Mouse (Mus musculus): Measurements from ENCODE around the gene Wnt5b. TPM values are rescaled to one million over a fixed set of nuclear protein-coding genes. Genes with fewer than 3 reads are reported as not detected.

The Wnt5b gene
- polyA plus RNA-seq, 1 experiment from 2014 or later = 0.18 TPM

DNA sequence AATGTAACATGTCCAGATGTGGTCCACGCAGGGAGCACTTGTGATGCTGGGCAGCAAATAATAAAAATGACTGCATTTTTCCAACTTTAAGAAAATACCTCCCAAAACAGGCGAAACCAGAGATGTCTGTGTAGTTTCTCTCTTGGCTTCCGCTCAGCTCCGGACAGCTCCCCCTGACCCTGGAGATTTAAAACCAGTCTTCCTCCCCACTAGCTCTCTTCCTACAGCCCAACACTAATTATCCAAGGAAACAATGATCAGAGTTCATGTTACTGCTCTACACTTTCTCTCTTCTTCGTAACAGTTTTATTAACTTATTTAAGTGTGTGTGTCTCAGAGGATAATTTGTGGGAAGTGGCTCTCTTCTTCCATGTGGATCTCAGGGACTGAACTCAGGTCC is 83.8 kb downstream of the Wnt5b start:
- no peak for ATAC-seq (ENCODE audit: low read depth)
- no peak overlapping the region for H3K4me3 ChIP-seq (ENCODE audit: low read depth, low read length)
- H3K27me3 ChIP-seq (ENCODE audit: control insufficient read depth, insufficient read depth, low read depth, low read length) = no peaks in the 10 kb centered on the region; the same call in 1 of the 2 replicates
- 68% methylated on average over 5 of the region's 5 CpGs for WGBS (ENCODE audit: insufficient replicate concordance)
- H3K4me1 ChIP-seq (ENCODE audit: control insufficient read depth, low read depth, low read length) = no peaks in the 10 kb centered on the region
- no peak overlapping the region for H3K27ac ChIP-seq (ENCODE audit: low read length)
- H3K9me3 ChIP-seq (replicated peaks; ENCODE audit: control insufficient read depth, low read length) = no peaks in the 10 kb centered on the region
- H3K4me2 ChIP-seq (ENCODE audit: low read depth, low read length) = no peak overlapping the region
- no peak overlapping the region for H3K9ac ChIP-seq (ENCODE audit: low read depth, low read length)
- no peaks in the 10 kb centered on the region for H3K36me3 ChIP-seq (ENCODE audit: control insufficient read depth, insufficient read depth)

DNA sequence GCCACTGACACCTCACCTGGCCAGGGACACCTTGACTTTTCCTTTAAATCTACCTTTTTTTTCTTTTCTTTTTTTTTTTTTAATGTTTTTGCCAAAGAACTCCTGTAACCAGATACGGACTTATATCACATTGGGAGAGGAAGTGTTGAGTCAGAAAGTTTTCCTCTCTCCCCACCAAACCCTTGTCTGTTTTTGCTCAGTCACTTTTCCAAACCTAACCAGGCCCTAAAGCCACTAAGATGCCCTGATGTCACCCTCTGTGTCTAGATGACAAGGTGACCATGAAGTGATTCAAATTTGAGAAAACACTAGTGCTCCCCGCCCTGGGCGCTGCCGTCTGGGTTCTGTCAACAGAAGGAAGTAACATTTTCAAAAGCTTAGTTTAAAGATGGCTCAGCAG is 85.1 kb downstream of the Wnt5b start:
- WGBS (ENCODE audit: insufficient replicate concordance) = 47% methylated on average over 4 of the region's 4 CpGs
- no peaks in the 10 kb centered on the region; the same call in 1 of the 2 replicates for H3K27me3 ChIP-seq (ENCODE audit: control insufficient read depth, insufficient read depth, low read depth, low read length)
- no peak overlapping the region for H3K27ac ChIP-seq (ENCODE audit: low read length)
- H3K4me3 ChIP-seq (ENCODE audit: low read depth, low read length) = no peak overlapping the region
- H3K36me3 ChIP-seq (ENCODE audit: control insufficient read depth, insufficient read depth) = no peaks in the 10 kb centered on the region
- H3K9me3 ChIP-seq (replicated peaks; ENCODE audit: control insufficient read depth, low read length) = no peaks in the 10 kb centered on the region
- H3K4me2 ChIP-seq (ENCODE audit: low read depth, low read length) = no peak overlapping the region
- no peak overlapping the region for H3K9ac ChIP-seq (ENCODE audit: low read depth, low read length)
- ATAC-seq (ENCODE audit: low read depth) = no peak
- no peaks in the 10 kb centered on the region for H3K4me1 ChIP-seq (ENCODE audit: control insufficient read depth, low read depth, low read length)

DNA sequence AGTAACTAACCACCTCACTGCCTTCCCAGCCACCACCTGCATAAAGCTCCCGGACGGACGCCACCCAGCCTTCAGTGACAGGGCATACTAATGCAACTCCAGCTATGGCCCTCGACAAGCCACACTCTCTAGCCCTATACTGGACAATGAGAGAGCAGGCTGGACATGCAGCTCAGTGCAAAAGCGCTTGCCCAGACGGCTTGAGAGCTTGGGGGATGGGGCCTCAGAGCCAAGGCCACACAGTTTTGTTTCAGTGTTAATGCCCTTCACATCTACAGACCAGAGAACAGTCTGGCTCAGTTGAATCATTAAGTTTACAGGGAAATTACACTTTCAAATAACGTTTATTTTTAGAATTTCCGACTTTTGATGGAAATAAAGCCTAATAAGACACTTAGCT is 86.0 kb downstream of the Wnt5b start:
- Histone ChIP-seq H3K36me3 (ENCODE audit: control insufficient read depth, insufficient read depth) (no peaks in the 10 kb centered on the region), H3K4me1 (ENCODE audit: control insufficient read depth, low read depth, low read length) (no peaks in the 10 kb centered on the region), H3K9ac (ENCODE audit: low read depth, low read length) (no peak overlapping the region), H3K4me2 (ENCODE audit: low read depth, low read length) (no peak overlapping the region), H3K27me3 (ENCODE audit: control insufficient read depth, insufficient read depth, low read depth, low read length) (no peaks in the 10 kb centered on the region; the same call in none of the 2 replicates), H3K4me3 (ENCODE audit: low read depth, low read length) (no peak overlapping the region), H3K27ac (ENCODE audit: low read length) (no peak overlapping the region), H3K9me3 (replicated peaks; ENCODE audit: control insufficient read depth, low read length) (no peaks in the 10 kb centered on the region)
- 51% methylated on average over 8 of the region's 8 CpGs for WGBS (ENCODE audit: insufficient replicate concordance)
- ATAC-seq (ENCODE audit: low read depth) = no peak

DNA sequence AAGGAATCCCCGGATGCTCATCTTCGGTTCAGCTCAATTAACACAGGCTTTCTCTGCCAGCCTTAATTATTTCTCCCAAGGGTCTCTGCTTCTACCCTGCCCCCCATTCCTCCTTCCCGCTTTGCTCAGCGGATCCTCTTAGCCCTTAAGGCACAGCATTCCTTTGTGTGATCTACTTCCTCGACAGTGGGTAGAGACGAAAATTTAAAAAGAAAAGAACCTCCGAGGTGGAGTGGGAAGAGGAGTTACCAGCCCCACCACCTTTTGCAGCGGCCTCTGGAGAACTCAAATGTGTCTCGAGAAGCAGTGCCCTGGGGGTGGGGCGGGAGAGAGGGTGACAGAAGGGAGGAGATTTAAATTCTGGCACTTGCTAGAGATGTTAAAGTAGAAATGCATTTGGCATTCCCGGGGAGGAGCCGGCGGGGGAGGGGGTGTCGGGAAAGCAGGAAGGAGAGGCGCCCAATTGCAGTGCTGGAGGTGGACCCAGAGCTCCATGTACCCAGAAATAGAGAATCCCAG is 92.1 kb downstream of the Wnt5b start:
- peak overlapping the region; percentile 23; the same call in 1 of the 2 replicates for H3K4me2 ChIP-seq (ENCODE audit: low read depth, low read length)
- peaks cover 52% of the 10 kb centered on the region for H3K27me3 ChIP-seq (ENCODE audit: control insufficient read depth, insufficient read depth, low read depth, low read length)
- H3K36me3 ChIP-seq (ENCODE audit: control insufficient read depth, insufficient read depth) = no peaks in the 10 kb centered on the region
- no peaks in the 10 kb centered on the region for H3K9me3 ChIP-seq (replicated peaks; ENCODE audit: control insufficient read depth, low read length)
- WGBS (ENCODE audit: insufficient replicate concordance) = 4% methylated on average over 15 of the region's 15 CpGs
- no peak overlapping the region for H3K4me3 ChIP-seq (ENCODE audit: low read depth, low read length)
- no peak overlapping the region for H3K27ac ChIP-seq (ENCODE audit: low read length)
- peaks cover 5% of the 10 kb centered on the region for H3K4me1 ChIP-seq (ENCODE audit: control insufficient read depth, low read depth, low read length)
- ATAC-seq (ENCODE audit: low read depth) = no peak
- H3K9ac ChIP-seq (ENCODE audit: low read depth, low read length) = no peak overlapping the region

DNA sequence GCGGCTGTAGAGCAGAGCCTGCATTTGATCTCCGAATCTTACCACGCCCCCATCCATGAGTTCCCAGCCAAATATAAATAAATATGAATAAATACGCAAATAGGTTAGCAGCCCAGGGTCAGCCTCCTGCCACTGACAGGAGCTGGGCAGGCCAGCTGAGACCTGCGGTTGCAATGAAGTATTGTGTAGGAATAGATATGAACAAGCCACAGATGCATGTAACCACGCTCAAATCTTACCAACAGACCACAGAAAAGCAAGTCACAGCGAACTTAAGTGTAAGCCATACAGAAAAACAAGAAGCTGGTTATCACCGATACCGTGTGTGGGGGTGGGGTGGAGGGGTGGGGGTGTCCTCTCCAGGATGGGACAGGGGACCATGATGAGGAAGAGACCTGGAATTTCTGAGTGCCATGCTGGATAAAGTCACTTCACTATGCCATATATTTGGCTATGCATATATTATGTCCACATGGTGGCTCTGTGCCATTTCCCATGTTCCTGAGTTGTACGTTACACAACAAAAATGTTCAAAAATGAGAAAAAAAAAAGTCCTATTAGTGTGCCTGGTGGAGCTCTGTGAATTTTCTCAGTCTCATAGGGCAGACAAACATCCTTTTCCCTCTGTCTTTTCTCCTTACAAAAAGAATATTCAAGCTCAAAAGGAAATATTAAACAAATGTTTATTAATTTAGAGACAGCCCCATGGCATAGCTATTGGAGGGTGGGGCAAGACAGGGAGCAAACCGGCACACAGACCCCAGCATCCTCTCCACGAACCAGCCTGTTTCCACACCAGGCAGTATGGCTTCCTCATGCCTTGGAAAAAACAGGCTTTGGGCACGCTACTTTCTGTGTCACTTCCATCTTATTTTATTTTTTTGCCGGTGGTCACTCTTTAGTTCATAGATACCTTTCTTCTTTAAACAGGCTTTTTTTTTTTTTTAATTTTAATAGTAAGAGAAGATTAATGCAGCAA is 92.9 kb downstream of the Wnt5b start:
- H3K4me3 ChIP-seq (ENCODE audit: low read depth, low read length) = no peak overlapping the region
- H3K9ac ChIP-seq (ENCODE audit: low read depth, low read length) = no peak overlapping the region

DNA sequence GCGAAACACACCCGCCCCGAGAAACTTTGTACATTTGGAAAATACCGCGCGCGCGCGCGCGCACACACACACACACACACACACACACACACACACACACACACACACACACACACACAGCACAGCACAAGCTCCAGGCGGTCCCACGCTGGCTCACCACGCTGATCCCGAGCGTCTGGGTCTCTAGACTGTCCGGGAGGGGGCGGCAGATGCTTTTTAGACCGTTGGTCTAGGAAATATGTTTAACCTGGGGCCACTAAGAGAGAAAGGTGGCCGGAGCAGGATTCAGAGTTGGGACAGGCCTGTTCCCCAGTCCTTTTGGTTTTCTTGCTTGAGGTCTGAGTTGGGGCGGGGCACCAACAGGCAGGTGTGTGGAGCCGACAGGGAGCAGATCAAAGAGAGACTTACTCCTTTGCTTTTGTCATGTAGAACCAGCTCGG is 95.1 kb downstream of the Wnt5b start:
- peak; percentile 52 for ATAC-seq (ENCODE audit: low read depth)
- no peak overlapping the region for H3K27ac ChIP-seq (ENCODE audit: low read length)
- H3K4me3 ChIP-seq (ENCODE audit: low read depth, low read length) = peak overlapping the region; percentile 40
- H3K4me1 ChIP-seq (ENCODE audit: control insufficient read depth, low read depth, low read length) = peaks cover 5% of the 10 kb centered on the region
- H3K9ac ChIP-seq (ENCODE audit: low read depth, low read length) = no peak overlapping the region
- no peaks in the 10 kb centered on the region for H3K36me3 ChIP-seq (ENCODE audit: control insufficient read depth, insufficient read depth)
- no peaks in the 10 kb centered on the region for H3K9me3 ChIP-seq (replicated peaks; ENCODE audit: control insufficient read depth, low read length)
- 3% methylated on average over 23 of the region's 23 CpGs for WGBS (ENCODE audit: insufficient replicate concordance)
- H3K4me2 ChIP-seq (ENCODE audit: low read depth, low read length) = peak overlapping the region; percentile 59
- peaks cover 52% of the 10 kb centered on the region for H3K27me3 ChIP-seq (ENCODE audit: control insufficient read depth, insufficient read depth, low read depth, low read length)

More for the DNA sequence above, 92.9 kb downstream of the Wnt5b start:
- no peaks in the 10 kb centered on the region for H3K9me3 ChIP-seq (replicated peaks; ENCODE audit: control insufficient read depth, low read length)
- H3K27me3 ChIP-seq (ENCODE audit: control insufficient read depth, insufficient read depth, low read depth, low read length) = peaks cover 52% of the 10 kb centered on the region
- no peaks in the 10 kb centered on the region for H3K36me3 ChIP-seq (ENCODE audit: control insufficient read depth, insufficient read depth)
- no peak for ATAC-seq (ENCODE audit: low read depth)
- 13% methylated on average over 14 of the region's 14 CpGs for WGBS (ENCODE audit: insufficient replicate concordance)
- no peak overlapping the region for H3K4me2 ChIP-seq (ENCODE audit: low read depth, low read length)
- H3K4me1 ChIP-seq (ENCODE audit: control insufficient read depth, low read depth, low read length) = peaks cover 5% of the 10 kb centered on the region
- H3K27ac ChIP-seq (ENCODE audit: low read length) = no peak overlapping the region

DNA sequence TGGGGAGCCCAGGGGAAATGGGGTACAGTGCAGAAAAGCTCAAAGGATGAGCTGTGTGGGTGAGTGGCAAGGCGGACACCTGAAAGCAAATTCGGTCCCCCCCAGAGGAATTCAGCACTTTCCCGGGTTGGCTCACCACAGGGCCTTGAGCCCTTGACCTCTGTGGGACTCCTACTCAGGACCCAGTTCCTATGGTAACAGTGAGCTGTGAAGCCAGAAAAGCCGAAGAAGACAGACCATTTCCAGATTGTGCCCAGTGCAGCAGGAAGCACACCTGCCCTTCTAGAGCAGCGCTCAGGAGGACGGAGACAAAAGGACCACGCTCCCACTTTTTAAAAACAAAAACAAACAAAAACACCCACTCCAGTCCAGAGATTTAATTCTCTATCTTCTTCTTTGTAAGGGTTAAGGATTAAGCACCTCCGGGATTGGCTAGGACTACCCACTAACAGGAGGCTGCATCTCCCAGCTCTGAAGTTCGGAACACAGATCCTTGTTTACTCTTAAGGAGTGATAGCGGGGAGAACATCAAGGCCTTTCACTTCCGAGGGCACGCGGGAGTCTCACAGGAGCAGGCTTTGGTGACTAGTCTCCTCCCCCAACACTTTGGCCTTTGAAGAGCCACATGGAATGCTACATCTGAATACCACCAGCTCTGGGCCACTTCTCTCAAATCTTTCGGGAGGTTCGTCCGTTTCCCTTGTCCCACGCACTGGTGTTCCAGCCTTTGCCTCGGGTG is 95.7 kb downstream of the Wnt5b start:
- H3K4me2 ChIP-seq (ENCODE audit: low read depth, low read length) = peak overlapping the region; percentile 59
- no peaks in the 10 kb centered on the region for H3K36me3 ChIP-seq (ENCODE audit: control insufficient read depth, insufficient read depth)
- H3K4me1 ChIP-seq (ENCODE audit: control insufficient read depth, low read depth, low read length) = peaks cover 5% of the 10 kb centered on the region
- ATAC-seq (ENCODE audit: low read depth) = no peak
- no peaks in the 10 kb centered on the region for H3K9me3 ChIP-seq (replicated peaks; ENCODE audit: control insufficient read depth, low read length)
- no peak overlapping the region for H3K9ac ChIP-seq (ENCODE audit: low read depth, low read length)
- H3K27ac ChIP-seq (ENCODE audit: low read length) = no peak overlapping the region
- peaks cover 52% of the 10 kb centered on the region for H3K27me3 ChIP-seq (ENCODE audit: control insufficient read depth, insufficient read depth, low read depth, low read length)
- 15% methylated on average over 18 of the region's 18 CpGs for WGBS (ENCODE audit: insufficient replicate concordance)
- peak overlapping the region; percentile 40 for H3K4me3 ChIP-seq (ENCODE audit: low read depth, low read length)

DNA sequence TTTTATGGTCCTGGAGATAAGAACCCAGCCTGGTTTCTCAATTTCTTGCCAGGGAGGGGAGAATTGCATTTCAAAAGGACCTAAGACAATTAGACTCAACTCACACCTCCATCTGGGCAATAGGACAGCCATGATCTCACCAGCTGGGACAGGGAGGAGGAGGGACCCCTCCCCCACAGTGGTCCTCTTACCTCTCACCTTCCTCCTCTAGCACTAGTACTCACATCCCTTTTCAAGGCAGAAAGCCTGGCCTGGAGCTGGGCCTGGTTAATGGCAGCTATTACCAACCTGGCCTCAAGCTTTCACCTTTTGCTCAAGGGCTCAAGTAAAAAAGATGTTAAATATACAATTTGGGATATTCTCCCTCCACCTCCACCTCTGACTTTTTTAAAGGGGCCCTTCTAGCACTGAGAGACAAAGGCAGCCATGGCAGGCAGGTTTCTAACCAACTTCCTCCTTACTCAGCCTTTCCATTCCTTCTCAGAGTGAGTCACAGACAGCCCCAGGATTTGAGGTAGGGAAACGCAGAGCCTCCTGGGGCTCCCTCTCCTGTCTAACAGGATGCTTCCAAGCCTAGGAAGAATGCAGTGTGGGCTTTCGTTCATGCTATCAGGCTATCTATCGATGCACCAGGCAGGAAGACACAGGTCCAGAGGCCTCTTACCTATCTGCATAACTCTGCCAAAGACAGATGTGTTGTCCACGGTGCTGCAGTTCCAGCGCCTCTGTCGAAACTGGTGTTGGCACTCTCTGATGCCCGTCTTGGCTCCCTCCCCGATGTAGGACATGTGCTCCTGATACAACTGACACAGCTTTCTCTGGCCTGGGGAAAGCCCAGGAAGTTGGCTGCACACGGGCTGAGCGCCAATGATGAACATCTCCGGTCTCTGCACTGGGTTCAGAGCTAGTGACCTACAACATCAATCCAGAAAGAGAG is 98.2 kb downstream of the Wnt5b start:
- Histone ChIP-seq H3K4me2 (ENCODE audit: low read depth, low read length) (no peak overlapping the region), H3K4me3 (ENCODE audit: low read depth, low read length) (no peak overlapping the region), H3K27me3 (ENCODE audit: control insufficient read depth, insufficient read depth, low read depth, low read length) (peaks cover 32% of the 10 kb centered on the region), H3K9me3 (replicated peaks; ENCODE audit: control insufficient read depth, low read length) (no peaks in the 10 kb centered on the region), H3K27ac (ENCODE audit: low read length) (no peak overlapping the region), H3K36me3 (ENCODE audit: control insufficient read depth, insufficient read depth) (no peaks in the 10 kb centered on the region), H3K4me1 (ENCODE audit: control insufficient read depth, low read depth, low read length) (peaks cover 5% of the 10 kb centered on the region), H3K9ac (ENCODE audit: low read depth, low read length) (no peak overlapping the region)
- ATAC-seq (ENCODE audit: low read depth) = no peak
- WGBS (ENCODE audit: insufficient replicate concordance) = 45% methylated on average over 11 of the region's 11 CpGs
